Mouse (Mus musculus) hindbrain, embryonic 13.5 days (tissue): Measurements from ENCODE around the gene Errfi1. TPM values are rescaled to one million over a fixed set of nuclear protein-coding genes. Genes with fewer than 3 reads are reported as not detected.
"Not testable (repeated sequence)": the region's sequence is repeated elsewhere in the genome, so short reads cannot be mapped to it uniquely, and the experiment has no call there.

Source experiments
- ATAC-seq: fragments of 200-750 bp; cut with Nextera tagmentation; 2 replicates; pipeline ENCODE4 v1.8.0; 2017; ENCODE audit warnings: moderate TSS enrichment; ENCODE audit not compliant: low FRiP score
- H3K27ac ChIP-seq: fragments of 300-500 bp; sonication (generic); 2 replicates; pipeline ENCODE4 v1.5.1; 2015; ENCODE audit warnings: inconsistent platforms, mild to moderate bottlenecking, moderate library complexity
- H3K27me3 ChIP-seq: fragments of 300-500 bp; sonication (generic); 2 replicates; pipeline ENCODE4 v1.6.1; 2015; ENCODE audit warnings: mild to moderate bottlenecking, inconsistent platforms
- H3K36me3 ChIP-seq: fragments of 300-500 bp; sonication (generic); 2 replicates; pipeline ENCODE4 v1.6.1; 2015; ENCODE audit warnings: mild to moderate bottlenecking, inconsistent platforms
- H3K4me1 ChIP-seq: fragments of 300-500 bp; sonication (generic); replicated peaks from 2 replicates; pipeline ENCODE4 v1.6.1; 2015; ENCODE audit warnings: inconsistent platforms
- H3K4me2 ChIP-seq: fragments of 300-500 bp; sonication (generic); 2 replicates; pipeline ENCODE4 v1.6.1; 2015; ENCODE audit warnings: inconsistent platforms, mild to moderate bottlenecking, moderate library complexity
- H3K4me3 ChIP-seq: fragments of 300-500 bp; sonication (generic); 2 replicates; pipeline ENCODE4 v1.5.1; 2015; ENCODE audit warnings: mild to moderate bottlenecking, inconsistent platforms
- H3K9ac ChIP-seq: fragments of 300-500 bp; sonication (generic); 2 replicates; pipeline ENCODE4 v1.6.1; 2015; ENCODE audit warnings: mild to moderate bottlenecking, inconsistent platforms
- H3K9me3 ChIP-seq: fragments of 300-500 bp; sonication (generic); 2 replicates; pipeline ENCODE4 v1.6.1; 2016; ENCODE audit warnings: inconsistent platforms
- WGBS: fragments of 180-500 bp; shearing (Covaris S2); methylation state at CpG from one replicate; pipeline ENCODE4 v1.1.7; 2015; 5-methylcytosine and 5-hydroxymethylcytosine counted together
- polyA plus RNA-seq: library from polyadenylated mRNA; unstranded; fragments of >200 nt; fragmentation: Nextera tagmentation; extraction: Ambion mirVana; gene quantifications from 2 replicates; pipeline ENCODE4 v1.2.1, GENCODE M21; 2015

Gene Errfi1
- polyA plus RNA-seq, 1 experiment from 2014 or later, result 29.5 TPM

GRCm38 (mm10) chr4:150908512-150908911 is 54.8 kb downstream of the Errfi1 start:
- H3K9ac ChIP-seq, H3K9me3 ChIP-seq, H3K27ac ChIP-seq, H3K27me3 ChIP-seq, ATAC-seq: not testable (repeated sequence)
- Histone ChIP-seq H3K4me2 (peak overlapping the region; percentile 80), H3K4me3 (peak overlapping the region; percentile 93; the same call in 1 of the 2 replicates), H3K36me3 (peaks cover 34% of the 10 kb centered on the region), H3K4me1 (peaks cover 31% of the 10 kb centered on the region)
- WGBS, result 79% methylated on average over 5 of the region's 5 CpGs

DNA sequence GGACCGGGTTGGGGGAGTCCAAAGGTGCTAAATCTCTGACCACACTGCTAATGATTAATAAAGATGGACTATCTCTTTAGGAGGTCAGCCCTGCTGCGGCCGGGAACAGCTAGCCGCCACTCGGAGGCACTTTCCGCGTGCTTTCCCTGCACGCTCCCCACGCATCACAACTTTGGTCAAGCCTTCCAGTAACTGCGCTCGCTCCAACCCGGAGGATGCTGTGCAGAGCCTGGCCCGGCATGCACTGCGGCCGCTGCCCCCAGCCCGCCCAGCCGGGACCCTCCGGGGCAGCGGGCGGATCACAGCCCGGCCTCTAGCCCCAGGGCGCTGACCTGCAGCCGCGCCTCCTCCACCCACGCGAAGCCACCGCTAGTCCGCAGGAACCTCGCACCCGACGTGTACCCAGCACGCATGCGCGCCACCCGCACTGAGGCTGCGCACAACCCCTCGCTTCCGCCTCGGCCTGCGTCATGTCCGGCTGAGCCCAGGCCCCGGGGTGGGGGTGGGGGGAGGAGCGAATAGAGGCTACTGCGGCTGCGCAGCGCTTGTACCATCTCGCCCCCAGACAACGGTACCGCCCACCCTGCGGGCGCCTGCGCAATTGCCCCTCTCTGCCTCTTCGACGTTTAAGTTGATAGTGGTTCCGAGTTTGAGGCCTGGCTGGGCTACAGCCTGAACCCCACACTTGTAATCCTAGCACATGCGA is 55.9 kb downstream of the Errfi1 start:
- peak overlapping the region; percentile 93 for H3K4me3 ChIP-seq
- peak; percentile 84 for ATAC-seq
- peak overlapping the region; percentile 90 for H3K27ac ChIP-seq
- no peaks in the 10 kb centered on the region for H3K9me3 ChIP-seq
- peak overlapping the region; percentile 95 for H3K9ac ChIP-seq
- H3K36me3 ChIP-seq, result peaks cover 26% of the 10 kb centered on the region
- no peaks in the 10 kb centered on the region for H3K27me3 ChIP-seq
- H3K4me1 ChIP-seq, result peaks cover 35% of the 10 kb centered on the region
- peak overlapping the region; percentile 80 for H3K4me2 ChIP-seq
- under 1% methylated on average over 56 of the region's 56 CpGs for WGBS

DNA sequence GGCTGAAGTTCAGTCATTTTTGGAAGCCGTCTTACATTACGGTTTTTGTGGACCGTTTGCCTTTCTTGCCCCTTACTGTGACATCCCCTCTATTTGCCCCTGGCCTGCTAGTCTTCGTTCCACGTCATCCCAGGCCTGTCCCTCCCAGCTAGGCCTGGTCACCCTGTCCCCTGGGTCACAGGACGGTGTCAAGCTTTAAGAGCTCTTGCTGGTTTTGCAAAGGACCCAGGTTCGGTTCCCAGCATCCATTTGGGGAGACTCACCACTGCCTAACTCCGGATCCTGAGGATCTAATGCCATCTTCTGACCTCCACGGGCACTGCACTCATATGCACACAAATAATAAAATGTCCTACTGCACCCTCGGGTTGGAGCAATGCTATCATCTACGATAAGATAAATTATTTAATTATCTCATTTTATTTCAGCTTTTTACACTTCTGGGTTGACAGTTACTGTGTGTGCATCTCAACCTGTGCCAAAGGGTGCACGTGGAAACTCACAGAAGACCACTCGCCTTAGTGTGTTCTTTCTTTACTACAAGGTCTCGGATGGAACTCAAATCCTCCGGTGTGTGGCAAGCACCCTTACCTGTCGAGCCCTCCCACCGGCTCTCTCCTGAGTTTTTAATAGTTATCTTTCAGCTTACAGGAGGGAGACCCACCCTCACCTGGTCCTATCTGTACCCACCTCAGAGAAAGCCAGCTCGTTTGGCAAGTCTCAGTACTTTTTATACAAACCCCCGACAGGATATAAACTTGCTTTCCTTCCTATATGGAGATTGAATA is 56.6 kb downstream of the Errfi1 start:
- peak overlapping the region; percentile 80 for H3K4me2 ChIP-seq
- H3K9ac ChIP-seq, result 0 out of 2 replicates have a peak overlapping the region, but pooled peaks have one; percentile 39
- 87% methylated on average over 19 of the region's 19 CpGs for WGBS
- H3K36me3 ChIP-seq, result peaks cover 20% of the 10 kb centered on the region
- peak; percentile 22; the same call in 1 of the 2 replicates for ATAC-seq
- H3K9me3 ChIP-seq, result no peaks in the 10 kb centered on the region
- no peaks in the 10 kb centered on the region for H3K27me3 ChIP-seq
- peak overlapping the region; percentile 73 for H3K27ac ChIP-seq
- peaks cover 41% of the 10 kb centered on the region for H3K4me1 ChIP-seq
- H3K4me3 ChIP-seq, result peak overlapping the region; percentile 93

GRCm38 (mm10) chr4:150913743-150914142 is 60.0 kb downstream of the Errfi1 start:
- Histone ChIP-seq H3K4me2 (peak overlapping the region; percentile 75), H3K27me3 (no peaks in the 10 kb centered on the region), H3K4me3 (peak overlapping the region; percentile 66), H3K27ac (peak overlapping the region; percentile 90), H3K4me1 (peaks cover 30% of the 10 kb centered on the region), H3K36me3 (no peaks in the 10 kb centered on the region), H3K9ac (peak overlapping the region; percentile 90), H3K9me3 (no peaks in the 10 kb centered on the region)
- no peak for ATAC-seq
- 17% methylated on average over 12 of the region's 12 CpGs for WGBS

- Histone ChIP-seq H3K4me2 (peak within 1 kb of the TSS; percentile 75), H3K4me1 (peaks cover 25% of the 10 kb centered on the region), H3K36me3 (no peaks in the 10 kb centered on the region), H3K4me3 (peak within 1 kb of the TSS; percentile 66), H3K9me3 (no peaks in the 10 kb centered on the region), H3K27me3 (no peaks in the 10 kb centered on the region), H3K9ac (peak within 1 kb of the TSS; percentile 90), H3K27ac (peak within 1 kb of the TSS; percentile 90)
- peak; percentile 88 for ATAC-seq
- under 1% methylated on average over 48 of the region's 48 CpGs for WGBS
Observed at GRCm38 (mm10) chr4:150914290-150914733, 60.6 kb downstream of the Errfi1 start, which contains the start of the genes Park7 and Tnfrsf9. Park7 (minus strand) TSS chr4:150914437. Tnfrsf9 (plus strand) TSS chr4:150914562.

- no peaks in the 10 kb centered on the region for H3K27me3 ChIP-seq
- no peaks in the 10 kb centered on the region for H3K36me3 ChIP-seq
- 47% methylated on average over 10 of the region's 10 CpGs for WGBS
- peak overlapping the region; percentile 90 for H3K9ac ChIP-seq
- 0 out of 2 replicates have a peak, but pooled peaks have one; percentile 44 for ATAC-seq
- H3K27ac ChIP-seq, result peak overlapping the region; percentile 90
- peak overlapping the region; percentile 75 for H3K4me2 ChIP-seq
- peaks cover 22% of the 10 kb centered on the region for H3K4me1 ChIP-seq
- H3K9me3 ChIP-seq, result no peaks in the 10 kb centered on the region
- peak overlapping the region; percentile 66 for H3K4me3 ChIP-seq
Observed at GRCm38 (mm10) chr4:150915181-150915906, 61.6 kb downstream of the Errfi1 start.

DNA sequence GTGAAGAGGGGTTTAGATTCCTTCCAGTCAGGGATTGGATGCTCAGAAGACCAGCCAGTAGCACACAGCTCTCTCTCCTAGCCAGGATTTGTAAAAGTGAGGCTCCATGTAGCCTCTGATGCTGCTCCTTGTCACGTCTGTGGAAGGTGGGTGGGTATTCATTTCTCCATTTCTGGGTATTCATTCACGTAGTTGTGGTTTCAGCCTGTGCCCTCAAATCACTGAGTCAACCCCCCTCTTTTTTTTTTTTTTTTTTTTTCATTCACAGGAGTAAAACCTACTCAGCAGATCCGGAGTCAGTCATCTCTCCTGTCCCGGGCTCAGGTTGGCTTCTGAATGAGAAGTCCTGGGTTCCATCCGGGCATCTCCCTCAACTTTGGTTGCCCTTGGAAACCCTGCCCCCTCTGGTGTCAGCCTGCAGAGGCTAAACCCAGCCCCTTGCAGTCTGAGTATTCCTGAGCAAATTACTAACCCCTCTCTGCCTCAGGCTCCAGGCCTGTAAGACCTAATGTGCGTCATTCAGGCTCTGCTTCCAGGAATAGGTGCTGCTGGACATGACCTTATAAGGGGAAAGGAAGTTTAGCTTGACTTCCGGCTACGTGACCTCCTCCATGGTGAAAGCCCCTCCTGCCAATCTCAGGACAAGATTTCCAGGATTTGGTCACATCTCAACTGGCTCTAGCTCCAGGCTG is 63.8 kb downstream of the Errfi1 start:
- WGBS, result 72% methylated on average over 8 of the region's 8 CpGs
- Histone ChIP-seq H3K27ac (no peak overlapping the region), H3K9ac (no peak overlapping the region), H3K27me3 (no peaks in the 10 kb centered on the region), H3K36me3 (no peaks in the 10 kb centered on the region), H3K4me2 (no peak overlapping the region), H3K9me3 (no peaks in the 10 kb centered on the region), H3K4me1 (peaks cover 22% of the 10 kb centered on the region), H3K4me3 (no peak overlapping the region)
- no peak for ATAC-seq

Other genes starting within 250 kb of the Errfi1 start
- 24.6 and 30.0 TPM in 2 replicates for gene Slc45a1, start 201.7 kb upstream of the Errfi1 start, polyA plus RNA-seq
- gene Park7, start 60.5 kb downstream of the Errfi1 start, polyA plus RNA-seq, result 359 and 380 TPM in 2 replicates
- 0.22 and 0.38 TPM in 2 replicates for gene Tnfrsf9, start 60.6 kb downstream of the Errfi1 start, polyA plus RNA-seq
- gene Uts2, start 143.2 kb downstream of the Errfi1 start, polyA plus RNA-seq, result not detected in 2 replicates
- gene Per3, start 190.7 kb downstream of the Errfi1 start, polyA plus RNA-seq, result 3.7 and 4.2 TPM in 2 replicates
- 59.9 and 61.5 TPM in 2 replicates for gene Vamp3, start 204.0 kb downstream of the Errfi1 start, polyA plus RNA-seq
- not detected in 2 replicates for gene Gm13090, start 235.7 kb downstream of the Errfi1 start, polyA plus RNA-seq